Mouse (Mus musculus) heart, adult 2 months (tissue): ENCODE results near the gene Btbd3. TPM values are rescaled to one million over a fixed set of nuclear protein-coding genes. Genes with fewer than 3 reads are reported as not detected.
"Not testable (repeated sequence)": the region's sequence is repeated elsewhere in the genome, so short reads cannot be mapped to it uniquely, and the experiment has no call there.

ENCODE experiments used
- DNase-seq, 2 experiments: peaks; one replicate each; pipeline ENCODE4 v3.0.0; 2021
- H3K27ac ChIP-seq: fragments of 200-600 bp; 2 replicates; pipeline ENCODE4 v1.8.1; 2022
- H3K27me3 ChIP-seq: fragments of 200-500 bp; 2 replicates; pipeline ENCODE4 v1.6.1; 2012; ENCODE audit warnings: mild to moderate bottlenecking, low read length, inconsistent platforms, mixed read lengths; ENCODE audit not compliant: control insufficient read depth, insufficient read depth
- H3K36me3 ChIP-seq: fragments of 200-500 bp; 2 replicates; pipeline ENCODE4 v1.6.1; 2012; ENCODE audit warnings: low read length, inconsistent platforms; ENCODE audit not compliant: control insufficient read depth, insufficient read depth
- H3K4me1 ChIP-seq: fragments of 200-500 bp; 2 replicates; pipeline ENCODE4 v1.6.1; 2011; ENCODE audit warnings: low read length; ENCODE audit not compliant: control insufficient read depth, insufficient read depth
- H3K4me3 ChIP-seq: fragments of 200-600 bp; 2 replicates; pipeline ENCODE4 v1.8.1; 2022
- H3K79me2 ChIP-seq: fragments of 200-500 bp; replicated peaks from 2 replicates; pipeline ENCODE4 v1.6.1; 2012; ENCODE audit warnings: mild to moderate bottlenecking, inconsistent platforms, low read length, moderate library complexity, mixed read lengths; ENCODE audit not compliant: control insufficient read depth, insufficient read depth
- H3K9ac ChIP-seq: fragments of 200-500 bp; 2 replicates; pipeline ENCODE4 v1.6.1; 2012; ENCODE audit warnings: low read depth, mild to moderate bottlenecking, control low read depth, inconsistent platforms, low read length, mixed read lengths
- CTCF ChIP-seq: fragments of 200-600 bp; IDR thresholded peaks from 2 replicates; pipeline ENCODE4 v1.8.1; 2022; ENCODE audit warnings: antibody characterized with exemption, mild to moderate bottlenecking, moderate library complexity
- EP300 ChIP-seq: fragments of 200-500 bp; IDR thresholded peaks from 2 replicates; pipeline ENCODE4 v1.6.1; 2011; ENCODE audit warnings: low read depth, low read length, control low read depth; ENCODE audit not compliant: insufficient read depth
- POLR2A ChIP-seq: fragments of 200-500 bp; IDR thresholded peaks from 2 replicates; pipeline ENCODE4 v1.6.1; 2011; ENCODE audit warnings: mild to moderate bottlenecking, low read depth, low read length, control low read depth; ENCODE audit not compliant: insufficient read depth
- WGBS: fragments of 180-500 bp; shearing (Covaris S2); methylation state at CpG from one replicate; pipeline ENCODE4 v1.1.7; 2018; 5-methylcytosine and 5-hydroxymethylcytosine counted together
- intact Hi-C: fragments of 180-260 bp; cut with DNase I; formaldehyde crosslinking; loops from one replicate; pipeline ENCODE4 v1.15.1; 2025
- polyA plus RNA-seq: library from polyadenylated mRNA; depleted of rRNA; stranded (reverse); fragments of >200 nt; gene quantifications from 2 replicates; pipeline ENCODE4 v1.2.3, GENCODE M21; 2012
- total RNA-seq, 2 experiments: library from RNA; stranded (reverse); gene quantifications; 2 replicates each; pipeline ENCODE4 v1.2.3; 2021

Btbd3 gene
- total and polyA plus RNA-seq, 3 experiments = 7.1 to 14.4 (median 12.9) TPM

DNA sequence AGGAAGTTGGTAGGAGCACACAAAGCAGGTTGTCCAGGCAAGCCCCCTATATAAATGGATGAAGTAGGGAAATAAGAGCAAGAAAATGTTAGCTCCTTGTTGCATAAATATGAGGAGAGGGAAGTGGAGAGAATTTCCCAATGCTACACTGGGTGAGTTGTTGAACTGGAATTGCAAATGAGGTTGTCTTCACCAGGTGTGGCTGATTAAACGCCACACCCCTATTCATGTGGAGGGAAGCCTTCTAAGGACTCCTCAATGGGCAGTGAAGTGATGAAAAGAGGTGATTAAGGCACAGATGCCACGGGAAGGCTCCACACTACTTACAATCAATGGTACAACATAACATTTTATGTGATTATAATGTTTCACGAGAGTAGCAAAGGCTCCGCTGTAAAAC, 70.0 kb downstream of the Btbd3 start:
- no peak for TF ChIP-seq EP300
- no peak for TF ChIP-seq CTCF
- no peak for TF ChIP-seq POLR2A
- Histone ChIP-seq H3K27me3 (no peaks in the 10 kb centered on the region), H3K4me1 (no peaks in the 10 kb centered on the region), H3K79me2 (no peaks in the 10 kb centered on the region), H3K36me3 (no peaks in the 10 kb centered on the region), H3K4me3 (no peak overlapping the region), H3K9ac (no peak overlapping the region), H3K27ac (no peak overlapping the region)
- intact Hi-C loops = no loop called here
- DNase-seq = no peak
- 79% methylated on average over 4 of the region's 4 CpGs for WGBS

DNA sequence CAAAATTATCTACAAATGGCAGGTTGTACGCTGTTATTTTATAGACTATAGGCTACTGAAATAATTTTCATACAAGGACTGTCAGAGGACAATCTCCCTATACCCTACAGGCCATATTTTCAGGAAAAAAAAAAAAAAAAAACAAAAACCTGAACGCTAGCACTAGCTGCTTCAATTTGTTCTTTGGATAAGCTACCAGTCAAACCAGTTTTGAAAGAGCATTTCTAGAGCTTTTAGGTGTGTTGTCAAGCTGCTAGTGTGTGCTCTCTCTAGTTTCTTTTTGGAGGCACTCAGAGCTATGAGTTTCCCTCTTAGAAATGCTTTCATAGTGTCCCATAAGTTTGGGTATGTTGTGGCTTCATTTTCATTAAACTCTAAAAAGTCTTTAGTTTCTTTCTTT, 77.8 kb downstream of the Btbd3 start:
- DNase-seq, H3K36me3 ChIP-seq, H3K4me3 ChIP-seq, H3K9ac ChIP-seq, H3K4me1 ChIP-seq, H3K27me3 ChIP-seq, H3K79me2 ChIP-seq, H3K27ac ChIP-seq, intact Hi-C loops: not testable (repeated sequence)
- 84% methylated on average over 2 of the region's 2 CpGs for WGBS

DNA sequence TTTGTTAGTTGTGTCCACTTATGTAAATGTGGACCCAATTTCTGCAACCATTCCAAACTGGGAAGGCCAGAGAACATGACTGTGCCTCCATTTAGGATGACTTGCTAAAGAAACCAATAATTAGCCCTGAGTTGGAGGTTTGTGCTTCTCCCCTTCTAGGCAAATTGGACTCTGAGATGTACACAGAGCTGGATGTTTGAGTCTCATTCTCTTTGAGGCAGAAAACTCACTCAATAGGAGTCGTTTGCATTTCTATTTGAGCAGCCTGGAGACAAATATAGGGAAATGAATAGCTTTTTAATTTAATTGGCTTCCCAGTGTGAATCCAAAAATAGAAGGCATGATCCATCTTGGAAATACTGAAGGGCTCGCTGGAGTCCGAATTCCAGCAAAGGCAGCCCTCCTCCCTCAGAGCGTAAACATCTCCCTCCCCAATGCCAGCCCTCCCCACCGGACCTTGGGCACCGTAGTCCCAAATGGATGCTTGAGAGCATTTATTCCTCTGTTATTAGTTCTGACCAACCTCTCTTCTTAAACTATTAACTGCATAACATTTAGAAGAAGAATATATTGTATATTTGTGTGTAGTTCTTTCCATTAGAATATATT, 81.6 kb downstream of the Btbd3 start:
- Histone ChIP-seq H3K4me3 (no peak overlapping the region), H3K27ac (no peak overlapping the region), H3K36me3 (no peaks in the 10 kb centered on the region), H3K27me3 (no peaks in the 10 kb centered on the region), H3K79me2 (no peaks in the 10 kb centered on the region), H3K4me1 (no peaks in the 10 kb centered on the region), H3K9ac (no peak overlapping the region)
- WGBS = 81% methylated on average over 6 of the region's 6 CpGs
- no peak for DNase-seq
- intact Hi-C loops = no loop called here
- no peak for TF ChIP-seq POLR2A
- TF ChIP-seq CTCF = no peak
- TF ChIP-seq EP300 = no peak

DNA sequence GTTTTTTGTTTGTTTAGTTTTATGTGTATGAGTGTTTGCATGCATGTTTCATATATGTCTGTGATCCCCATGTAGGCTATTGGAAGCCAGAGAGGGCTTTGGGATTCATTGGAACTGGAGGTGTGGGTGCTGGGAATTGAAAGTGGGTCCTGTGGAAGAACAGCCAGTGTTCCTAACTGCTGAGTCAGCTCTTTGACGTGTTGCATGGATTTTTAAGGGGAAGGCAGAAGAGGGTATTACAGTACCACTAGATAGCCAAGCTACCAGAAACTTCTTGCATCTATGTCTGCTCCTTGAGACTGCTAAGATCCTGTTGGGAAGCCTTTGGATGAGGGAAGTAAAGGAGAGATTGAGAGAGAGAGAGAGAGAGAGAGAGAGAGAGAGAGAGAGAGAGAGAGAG, 82.2 kb downstream of the Btbd3 start:
- Histone ChIP-seq H3K79me2 (no peaks in the 10 kb centered on the region), H3K4me1 (no peaks in the 10 kb centered on the region), H3K9ac (no peak overlapping the region), H3K27ac (no peak overlapping the region), H3K36me3 (no peaks in the 10 kb centered on the region), H3K27me3 (no peaks in the 10 kb centered on the region), H3K4me3 (no peak overlapping the region)
- no peak for DNase-seq
- intact Hi-C loops = no loop called here
- TF ChIP-seq POLR2A (no peak), CTCF (no peak), EP300 (no peak)
- 69% methylated on average over 1 of the region's 1 CpGs for WGBS

DNA sequence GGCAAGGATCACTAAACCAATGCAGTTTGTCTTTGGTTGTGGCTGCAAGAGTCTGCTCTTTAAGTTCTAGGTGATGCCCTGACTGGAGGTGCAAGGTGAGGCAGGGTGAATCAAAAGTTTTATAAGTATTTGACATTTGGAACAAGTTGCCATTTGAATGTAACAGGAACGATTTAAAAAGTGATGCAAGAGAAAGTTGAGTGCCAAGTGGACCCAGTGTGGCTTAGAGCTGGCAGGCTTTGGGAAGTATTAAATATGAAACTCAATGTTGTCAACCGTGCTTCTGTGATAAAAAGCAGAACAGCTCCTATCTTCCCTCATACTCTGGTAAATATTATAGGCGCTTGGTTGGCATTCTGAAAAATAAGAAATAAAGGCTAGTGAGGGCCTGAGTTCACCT, 99.0 kb downstream of the Btbd3 start:
- Histone ChIP-seq H3K27me3 (no peaks in the 10 kb centered on the region), H3K4me1 (no peaks in the 10 kb centered on the region), H3K27ac (no peak overlapping the region), H3K79me2 (no peaks in the 10 kb centered on the region), H3K36me3 (no peaks in the 10 kb centered on the region), H3K4me3 (no peak overlapping the region), H3K9ac (no peak overlapping the region)
- DNase-seq = no peak
- TF ChIP-seq EP300 = no peak
- no peak for TF ChIP-seq POLR2A
- TF ChIP-seq CTCF = no peak
- WGBS = 64% methylated on average over 3 of the region's 3 CpGs
- intact Hi-C loops = no loop called here

DNA sequence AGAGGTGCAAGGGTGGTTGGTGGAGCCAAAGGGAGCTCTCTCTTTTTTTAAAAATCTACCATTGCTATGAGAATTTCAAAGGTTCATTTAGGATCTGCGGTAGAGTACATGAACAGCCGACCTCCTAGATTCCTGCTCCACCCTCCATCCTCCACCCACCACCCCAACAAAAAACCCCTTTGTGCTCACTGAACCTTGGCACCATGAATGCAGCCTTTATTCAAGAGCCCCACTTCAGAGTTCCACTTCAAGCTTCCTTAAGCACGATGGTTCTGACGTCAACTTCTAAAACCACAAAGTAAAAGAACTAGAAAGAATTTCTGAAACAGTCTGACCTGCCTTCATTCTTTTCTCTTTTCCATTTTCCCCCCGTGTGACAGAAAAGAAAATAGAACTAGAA, 106.1 kb downstream of the Btbd3 start:
- Histone ChIP-seq H3K4me3 (no peak overlapping the region), H3K9ac (no peak overlapping the region), H3K4me1 (no peaks in the 10 kb centered on the region), H3K36me3 (no peaks in the 10 kb centered on the region), H3K27ac (no peak overlapping the region), H3K27me3 (no peaks in the 10 kb centered on the region), H3K79me2 (no peaks in the 10 kb centered on the region)
- 72% methylated on average over 5 of the region's 5 CpGs for WGBS
- no peak for DNase-seq
- intact Hi-C loops = no loop called here
- TF ChIP-seq CTCF (no peak), EP300 (no peak), POLR2A (no peak)

DNA sequence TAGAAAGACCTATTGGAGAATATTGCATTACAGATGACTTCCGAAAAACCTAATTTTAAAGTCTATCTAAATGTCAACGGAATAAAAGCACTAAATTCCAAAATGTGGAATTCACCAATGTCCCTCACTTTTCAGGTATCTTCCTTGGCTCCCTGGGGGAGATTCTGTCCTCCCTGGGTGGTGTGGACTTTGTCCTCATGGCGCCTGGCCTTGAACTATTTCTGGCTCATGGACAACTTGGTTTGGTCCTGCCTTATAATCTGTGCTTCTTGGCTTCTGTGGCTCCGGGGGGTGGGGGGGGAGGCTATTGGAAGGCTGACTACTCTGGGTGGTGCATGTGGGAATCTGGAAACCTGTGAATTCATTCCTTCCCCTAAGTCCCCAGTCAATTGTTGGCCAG, 109.0 kb downstream of the Btbd3 start:
- TF ChIP-seq EP300 = no peak
- TF ChIP-seq POLR2A = no peak
- intact Hi-C loops = no loop called here

More for the DNA sequence above, 109.0 kb downstream of the Btbd3 start:
- Histone ChIP-seq H3K4me1 (no peaks in the 10 kb centered on the region), H3K9ac (no peak overlapping the region), H3K4me3 (no peak overlapping the region), H3K36me3 (no peaks in the 10 kb centered on the region), H3K27me3 (no peaks in the 10 kb centered on the region), H3K27ac (no peak overlapping the region), H3K79me2 (no peaks in the 10 kb centered on the region)
- DNase-seq = no peak
- 74% methylated on average over 4 of the region's 4 CpGs for WGBS
